Mouse (Mus musculus): ENCODE data around the gene Dnajc21. TPM values are rescaled to one million over a fixed set of nuclear protein-coding genes. Genes with fewer than 3 reads are reported as not detected.
"Not testable (repeated sequence)": the region's sequence is repeated elsewhere in the genome, so short reads cannot be mapped to it uniquely, and the experiment has no call there.

The Dnajc21 gene
- 10 to 100 TPM; 18.7 to 21.6 TPM for total RNA-seq (2021)

DNA sequence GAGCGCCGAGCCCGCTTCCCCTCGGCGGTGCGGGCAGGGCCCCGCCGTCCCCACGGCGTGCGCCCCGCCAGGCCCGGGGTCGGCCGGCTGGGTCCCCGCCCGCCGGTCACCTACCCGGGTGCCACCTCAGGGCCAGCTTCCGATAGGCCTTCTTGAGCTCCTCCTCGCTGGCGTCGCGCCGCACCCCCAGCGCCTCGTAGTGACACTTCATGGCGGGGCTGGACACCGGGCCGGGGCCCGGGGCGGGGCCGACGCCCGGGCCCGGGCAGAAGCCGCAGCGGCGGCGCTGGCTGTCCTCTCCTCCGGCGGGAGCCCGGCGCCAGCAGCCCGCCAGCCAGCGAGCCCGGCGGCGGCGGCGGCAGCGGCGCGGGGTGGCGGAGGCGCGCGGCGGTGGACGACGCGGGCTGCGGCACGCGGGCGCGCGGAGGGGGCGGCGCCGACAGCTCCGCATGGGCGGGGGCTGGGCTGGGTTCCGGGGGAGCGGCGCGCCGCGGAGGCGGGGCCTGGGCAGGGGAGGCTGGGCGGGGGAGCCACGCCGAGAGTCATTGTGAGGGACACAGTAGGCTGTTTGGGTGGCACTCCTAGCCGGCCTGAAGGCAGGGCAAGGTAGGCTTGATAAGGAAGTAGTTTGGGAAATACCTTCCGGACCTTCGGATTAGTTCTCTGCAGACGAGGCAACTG is at the start of gene Dnajc21:
Gene Dnajc21 (minus strand): TSS at position 366 of the 681 bp plus-strand sequence.
- intact Hi-C loops (cut with DNase I) = loop anchor here (2.0 to 10.0 kb wide), 2 partner anchors 15 to 1505 kb away; partner anchors contain the start of gene Brix1
- peak; percentile 90 to 92 for DNase-seq

DNA sequence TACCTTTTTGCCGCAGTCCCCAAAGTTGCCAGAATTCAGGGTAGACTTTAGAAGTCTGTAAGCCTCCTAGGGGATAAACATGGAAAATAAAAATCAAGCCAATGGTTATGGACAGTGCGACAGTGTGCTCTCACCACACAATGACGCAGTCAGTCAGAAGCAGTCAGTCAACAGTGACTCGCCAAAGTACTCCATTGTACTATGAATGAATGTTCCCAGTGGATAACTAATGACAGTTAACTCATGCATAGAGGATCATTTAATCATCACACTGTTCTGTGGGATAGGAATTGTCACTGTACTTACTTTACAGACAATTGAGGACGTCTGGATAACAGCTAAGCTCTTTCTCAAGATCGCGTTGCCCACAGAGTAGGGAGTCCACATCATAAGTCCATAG is 44.9 kb upstream of the Dnajc21 start:
- DNase-seq = no peak
- intact Hi-C loops (cut with DNase I) = no loop called here

DNA sequence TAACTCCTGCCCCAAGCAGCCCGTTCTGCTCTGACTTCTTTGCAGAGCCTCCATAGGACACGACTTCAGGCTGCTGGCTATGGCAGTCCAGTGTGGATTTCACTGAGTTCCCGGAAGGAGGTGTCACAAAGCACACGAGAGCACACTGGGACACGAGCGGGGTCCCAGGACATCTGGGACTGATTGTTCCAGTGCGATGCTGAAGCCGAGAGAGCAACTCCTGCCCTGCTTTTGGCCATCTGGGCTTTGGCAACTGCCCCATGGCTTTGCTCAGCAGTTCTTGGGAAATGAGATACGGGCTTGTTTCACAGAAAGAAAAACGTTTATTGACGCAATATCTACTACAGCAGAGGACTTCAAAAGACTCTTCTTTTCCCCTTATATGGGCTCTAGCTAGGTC is 35.8 kb upstream of the Dnajc21 start:
- DNase-seq = peak; percentile 39 to 50
- intact Hi-C loops (cut with DNase I) = no loop called here

DNA sequence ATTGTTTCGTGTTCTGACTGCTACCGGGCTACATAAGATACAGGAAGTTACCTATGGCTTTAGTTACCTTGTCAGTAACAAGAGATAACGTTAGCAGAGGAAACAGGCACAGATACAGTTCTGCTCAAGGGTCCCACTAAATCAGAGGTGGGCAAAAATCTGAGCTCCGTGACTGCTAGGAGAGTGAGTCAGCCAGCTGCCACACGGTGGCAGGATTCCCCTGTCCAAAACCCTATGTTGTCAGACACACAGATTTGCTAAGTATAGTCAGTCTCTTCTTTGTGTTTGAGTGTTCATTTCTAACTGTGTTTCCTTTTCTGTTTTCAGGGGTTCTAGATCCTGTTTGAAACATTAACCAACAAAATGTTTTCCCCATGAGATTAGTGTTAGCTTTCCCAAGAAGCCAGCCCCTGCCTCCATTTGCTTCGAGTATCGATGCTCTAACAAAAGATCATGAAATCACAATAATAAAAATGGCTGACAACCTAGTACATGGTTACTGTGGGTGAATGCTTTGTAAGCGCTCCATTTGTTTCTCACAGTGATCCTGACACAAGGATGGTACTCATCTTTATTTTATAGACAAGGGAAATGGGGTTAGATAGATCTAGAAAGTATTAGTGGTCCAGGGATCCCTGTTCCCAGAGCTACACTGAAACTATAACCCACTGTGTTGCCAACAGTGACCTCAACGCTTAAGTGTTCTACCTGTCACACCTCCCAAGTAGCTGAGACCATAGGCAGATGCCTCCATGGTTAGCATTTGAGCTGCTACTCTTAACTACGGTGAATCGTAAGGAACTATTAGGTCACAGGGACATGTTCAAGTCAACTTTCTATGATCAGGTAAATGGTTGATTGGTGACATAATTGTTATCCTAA is 30.8 kb upstream of the Dnajc21 start:
- intact Hi-C loops (cut with DNase I) = loop anchor here (1.0 to 5.0 kb wide), 4 partner anchors 81 to 400 kb away; partner anchors contain the start of gene Rai14
- DNase-seq = peak; percentile 32 to 74

DNA sequence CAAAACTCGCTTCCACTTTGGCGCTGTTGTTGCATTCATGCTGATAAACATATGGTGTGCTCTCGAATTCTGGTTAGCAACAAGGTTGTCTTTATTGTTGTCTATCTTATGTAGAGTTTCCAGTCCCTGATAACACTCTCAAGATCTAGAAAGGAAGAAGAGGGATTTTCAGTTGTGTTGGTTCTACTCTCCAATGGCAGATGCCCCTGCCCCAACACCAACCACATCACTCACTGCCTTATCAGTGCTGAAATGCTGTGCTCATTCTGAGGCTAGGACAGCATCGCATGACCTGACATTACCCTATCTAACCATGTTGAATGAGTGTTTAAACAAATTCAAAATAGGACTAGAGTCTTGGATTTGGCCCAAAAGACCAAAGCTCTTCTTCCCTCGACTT is 29.7 kb upstream of the Dnajc21 start:
- intact Hi-C loops (cut with DNase I) = loop anchor here (2.0 to 5.0 kb wide), 3 partner anchors 82 to 373 kb away; partner anchors contain the start of gene Rai14
- DNase-seq = no peak

DNA sequence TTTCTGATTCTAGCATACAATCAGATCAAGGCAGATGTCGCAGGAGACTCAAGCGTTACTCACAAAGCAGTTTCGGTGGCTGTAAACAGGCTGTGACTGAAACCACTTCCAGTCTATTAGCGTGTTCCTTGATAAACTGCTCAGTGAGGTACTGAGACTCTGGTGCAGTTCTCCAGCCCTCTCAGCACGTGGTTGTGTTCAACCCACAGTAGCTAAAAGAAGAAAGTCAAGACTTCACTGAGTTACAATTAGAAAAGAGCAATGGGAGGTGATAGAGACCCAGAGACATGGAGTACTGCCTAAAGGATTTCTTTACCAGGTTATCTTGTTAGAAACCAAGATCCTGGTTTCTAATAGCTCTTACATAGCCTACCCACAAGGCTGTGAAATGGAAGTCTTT is 29.3 kb upstream of the Dnajc21 start:
- intact Hi-C loops (cut with DNase I) = no loop called here
- DNase-seq = no peak

DNA sequence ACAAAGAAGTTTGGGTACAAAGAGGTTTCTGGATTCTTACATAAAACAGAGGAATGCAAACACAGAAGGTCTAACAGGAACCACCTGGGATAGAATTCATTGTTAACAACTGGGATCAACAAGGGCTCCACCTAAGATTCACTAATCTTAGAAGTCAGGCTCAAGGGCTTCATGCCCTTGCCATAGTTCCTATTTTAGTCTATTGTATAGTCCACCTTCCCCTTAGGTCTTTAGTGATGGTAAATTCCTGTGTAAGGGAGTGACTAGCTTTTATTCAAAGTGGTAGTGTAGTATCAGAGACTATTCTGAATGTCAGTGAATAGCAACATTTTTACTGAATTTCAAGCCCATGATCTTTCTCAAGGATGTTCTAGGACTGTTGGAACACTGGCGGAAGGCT is 26.4 kb upstream of the Dnajc21 start:
- DNase-seq; intact Hi-C loops (cut with DNase I): not testable (repeated sequence)

DNA sequence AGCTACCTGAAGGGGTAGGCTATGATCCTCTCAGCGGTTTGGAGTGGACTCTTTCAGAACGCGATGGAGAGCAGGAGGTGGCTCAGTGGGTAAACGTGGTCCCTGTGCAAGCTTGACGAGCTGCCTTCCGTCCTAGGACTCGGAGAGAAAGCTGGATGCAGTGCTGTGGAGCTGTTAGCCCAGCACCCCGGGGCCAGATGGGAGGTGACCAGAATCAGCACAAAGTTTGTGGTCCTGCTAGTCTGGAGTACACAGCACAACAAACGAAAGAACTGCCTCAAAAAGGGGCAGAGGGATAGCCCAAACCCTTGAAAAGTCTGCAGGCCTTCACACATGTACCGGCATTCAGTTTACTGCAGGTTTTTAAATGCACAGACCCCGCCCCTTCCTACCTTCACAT is 25.6 kb upstream of the Dnajc21 start:
- no peak for DNase-seq
- intact Hi-C loops (cut with DNase I) = no loop called here

DNA sequence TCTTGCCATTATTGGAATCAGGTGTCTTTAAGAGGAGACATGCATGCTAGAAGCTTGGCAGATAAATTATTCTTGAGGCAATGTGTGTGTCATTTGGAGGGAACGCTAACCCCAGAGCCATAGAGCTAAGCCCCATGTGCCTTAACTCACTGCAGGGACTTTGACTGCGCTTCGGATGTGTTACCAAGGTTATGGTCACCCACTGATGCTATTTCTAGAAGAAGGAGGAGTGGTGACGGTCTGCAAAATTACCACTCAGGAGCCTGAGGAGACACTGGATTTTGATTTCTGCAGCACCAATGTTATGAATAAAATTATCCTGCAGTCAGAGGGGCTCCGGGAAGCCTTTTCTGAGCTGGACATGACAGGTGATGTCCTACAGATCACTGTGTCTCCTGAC is 19.8 kb upstream of the Dnajc21 start:
- DNase-seq = no peak
- intact Hi-C loops (cut with DNase I) = no loop called here

DNA sequence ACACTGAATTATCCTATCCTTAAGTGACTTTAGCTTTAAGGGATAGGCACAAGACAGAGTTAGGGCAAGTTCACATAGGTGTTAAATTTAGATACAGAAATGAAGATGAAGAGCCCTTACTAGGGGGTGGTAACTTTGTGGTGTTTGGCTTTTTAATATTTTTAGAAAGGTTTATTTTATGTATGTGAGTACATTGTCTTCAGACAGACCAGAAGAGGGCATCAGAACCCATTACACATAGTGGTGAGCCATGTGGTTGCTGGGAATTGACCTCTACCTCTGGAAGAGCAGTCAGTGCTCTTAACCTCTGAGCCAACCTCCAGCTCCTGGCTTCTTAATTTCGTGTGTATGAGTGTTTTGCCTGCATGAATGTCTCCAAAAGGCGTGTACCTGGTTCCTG is 16.9 kb upstream of the Dnajc21 start:
- intact Hi-C loops (cut with DNase I) = loop anchor here (5.0 kb wide), 1 partner anchor 495 kb away; the partner anchor contains the start of gene Amacr

DNA sequence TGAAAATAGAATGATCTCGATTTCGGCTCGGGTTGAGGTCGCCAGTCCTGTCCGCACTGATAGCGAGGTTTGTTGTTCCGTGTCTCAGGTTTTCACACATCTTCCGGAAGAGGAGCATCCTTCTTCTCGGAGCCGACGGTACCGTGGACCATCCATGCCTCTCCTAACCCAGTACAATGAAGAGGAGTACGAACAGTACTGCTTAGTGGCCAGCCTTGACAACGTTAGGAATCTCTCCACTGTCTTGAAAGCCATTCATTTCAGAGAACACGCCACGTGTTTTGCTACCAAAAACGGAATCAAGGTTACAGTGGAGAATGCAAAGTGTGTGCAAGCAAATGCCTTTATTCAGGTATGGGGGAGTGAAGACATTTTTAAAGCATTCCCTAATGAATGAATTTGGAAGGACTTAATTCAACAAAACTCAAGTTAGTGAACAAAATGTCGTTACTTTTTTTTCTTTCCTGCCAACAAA is 16.1 kb upstream of the Dnajc21 start:
- DNase-seq = no peak
- intact Hi-C loops (cut with DNase I) = loop anchor here (5.0 kb wide), 1 partner anchor 496 kb away; the partner anchor contains the start of gene Amacr

More for the DNA sequence above, 16.9 kb upstream of the Dnajc21 start:
- no peak for DNase-seq

DNA sequence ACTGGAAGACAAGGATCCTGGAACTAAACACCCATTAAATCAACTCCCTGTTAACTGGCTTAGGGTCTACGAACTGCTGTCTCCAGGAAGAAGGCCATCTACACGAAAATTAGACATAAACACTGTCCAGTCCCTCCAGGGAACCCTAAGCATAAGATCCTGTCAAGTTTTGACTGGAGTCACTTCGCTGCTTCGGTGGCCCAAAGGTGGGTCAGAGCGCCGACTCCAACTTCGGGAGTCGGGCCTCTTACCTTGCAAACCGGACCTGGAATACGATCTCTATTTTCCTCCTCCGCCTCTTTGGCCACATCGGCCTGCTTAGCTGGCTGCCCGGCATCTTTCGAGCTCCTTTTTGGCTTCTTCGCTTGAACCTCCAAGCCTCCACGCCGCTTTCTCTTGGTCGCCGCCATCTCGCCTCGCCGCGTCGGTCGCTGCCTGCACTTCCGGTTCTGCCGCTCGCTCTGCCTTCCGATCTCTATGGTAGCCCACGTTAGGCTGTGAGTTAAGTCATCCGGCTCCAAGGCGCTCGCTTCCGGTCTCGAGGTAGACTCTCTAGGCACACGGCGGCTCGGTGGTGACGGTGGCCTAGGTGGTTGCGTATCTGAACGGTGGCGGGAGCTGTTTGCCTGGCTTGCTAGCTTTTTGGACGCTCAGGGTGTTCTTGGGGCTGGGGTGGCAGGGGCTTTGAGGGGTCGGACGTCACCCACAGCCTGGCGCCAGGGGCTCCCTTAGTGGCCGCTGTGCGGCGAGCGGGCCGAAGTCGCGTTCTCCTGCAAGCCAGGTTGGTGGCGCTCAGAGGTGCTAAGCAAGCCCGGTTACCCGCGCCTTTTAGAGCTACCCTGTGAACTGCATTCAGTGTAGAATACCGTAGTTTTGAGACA is 15.4 kb upstream of the Dnajc21 start, which contains the start of the genes Brix1 and Rad1:
Gene Brix1 (minus strand): TSS at position 464 of the 881 bp plus-strand sequence.
Gene Rad1 (plus strand): TSS at position 535 of the 881 bp plus-strand sequence.
- intact Hi-C loops (cut with DNase I) = loop anchor here (2.0 to 5.0 kb wide), 2 partner anchors 15 to 497 kb away; partner anchors contain the start of genes Amacr and Dnajc21

DNA sequence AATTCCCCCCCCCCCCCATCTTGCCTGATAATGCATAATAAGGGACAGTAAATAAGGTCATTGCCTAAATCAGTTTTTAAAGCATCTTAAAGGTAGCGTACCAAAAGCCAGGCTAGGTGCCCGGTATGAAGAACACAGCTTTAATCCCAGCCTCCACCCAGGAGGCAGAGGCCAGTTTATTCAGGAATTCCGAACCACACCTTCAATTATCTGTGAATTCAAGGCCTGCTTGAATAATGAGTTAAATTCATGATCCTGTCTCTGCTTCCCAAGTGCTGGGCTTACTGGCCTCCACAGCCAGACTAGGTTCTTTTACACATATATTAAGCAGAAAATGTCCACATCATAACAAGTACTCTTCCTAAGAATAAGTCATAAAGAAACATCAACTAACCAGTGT is 625 bp upstream of the Dnajc21 start:
- intact Hi-C loops (cut with DNase I) = loop anchor here (2.0 to 10.0 kb wide), 2 partner anchors 14 to 1504 kb away; partner anchors contain the start of gene Brix1
- no peak for DNase-seq

More for the DNA sequence above, 15.4 kb upstream of the Dnajc21 start, which contains the start of the genes Brix1 and Rad1:
- peak; percentile 96 to 98 for DNase-seq

DNA sequence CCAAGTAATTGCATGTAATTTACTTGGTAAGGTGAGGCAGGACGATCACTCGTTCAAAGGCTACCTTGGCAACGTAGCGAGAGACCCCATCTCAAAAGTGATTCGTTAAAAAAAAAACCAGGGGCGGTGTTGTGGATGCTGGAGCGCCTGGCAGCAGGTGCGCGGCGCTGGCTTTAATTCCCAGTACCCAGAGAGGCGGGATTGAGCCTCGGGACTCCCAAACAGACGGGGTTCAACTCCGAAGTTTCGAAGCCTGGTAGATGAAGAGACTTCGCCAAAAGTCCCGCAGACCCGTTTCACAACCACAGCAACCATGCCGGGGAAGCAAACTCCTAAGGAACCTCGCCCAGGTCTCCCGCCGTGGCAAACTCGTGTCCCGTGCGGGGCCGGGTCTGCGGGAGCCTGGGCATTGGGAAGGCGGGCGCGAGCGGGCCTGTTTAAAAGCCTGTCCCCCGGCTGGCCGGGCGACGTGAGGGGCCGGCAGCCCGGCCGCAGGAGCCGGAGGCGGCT is 620 bp downstream of the Dnajc21 start:
- no peak for DNase-seq

DNA sequence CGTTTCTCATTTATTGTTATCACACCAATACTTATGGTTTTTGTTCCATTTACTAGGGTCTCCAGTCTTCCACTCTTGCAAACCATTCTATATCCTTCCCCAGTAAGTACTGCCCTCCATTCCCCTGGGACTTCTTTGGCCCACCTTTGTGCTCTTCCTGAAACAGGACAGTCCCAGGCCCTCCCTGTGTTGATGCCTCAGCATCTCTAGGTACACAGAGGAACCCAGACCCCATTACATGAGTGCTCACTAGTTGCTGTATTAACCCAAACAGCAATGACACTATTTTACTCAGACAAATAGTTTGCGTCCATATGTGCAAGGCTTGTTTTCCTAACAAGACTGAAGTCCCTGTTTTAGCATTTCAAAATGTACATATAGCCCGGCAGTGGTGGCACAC is 1.6 kb downstream of the Dnajc21 start:
- DNase-seq = no peak
- intact Hi-C loops (cut with DNase I) = loop anchor here (5.0 kb wide), 1 partner anchor 1706 kb away; no protein-coding TSS in a partner anchor

More for the DNA sequence above, 620 bp downstream of the Dnajc21 start:
- intact Hi-C loops (cut with DNase I) = loop anchor here (2.0 to 10.0 kb wide), 3 partner anchors 15 to 1707 kb away; partner anchors contain the start of gene Brix1

DNA sequence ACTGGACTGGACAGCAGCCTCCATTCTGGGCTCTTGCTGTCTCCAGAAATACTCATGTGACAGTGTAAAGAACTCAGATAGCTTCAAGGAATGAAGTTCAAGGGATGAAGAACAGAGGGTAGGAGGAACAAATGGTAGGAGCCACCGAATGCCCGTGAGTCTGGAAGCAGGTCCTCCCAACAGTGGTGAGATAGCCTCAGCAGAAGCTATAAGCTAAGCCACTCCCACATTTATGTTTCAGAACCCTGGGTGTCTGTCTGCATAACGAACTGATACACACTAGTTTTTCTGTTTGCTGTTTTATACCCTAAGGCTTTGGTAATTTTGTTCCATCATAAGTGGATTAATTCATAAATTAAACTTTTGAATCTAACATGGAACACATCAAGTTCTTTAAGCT is 5.6 kb downstream of the Dnajc21 start:
- no peak for DNase-seq
- intact Hi-C loops (cut with DNase I) = loop anchor here (5.0 kb wide), 1 partner anchor 1702 kb away; no protein-coding TSS in a partner anchor

DNA sequence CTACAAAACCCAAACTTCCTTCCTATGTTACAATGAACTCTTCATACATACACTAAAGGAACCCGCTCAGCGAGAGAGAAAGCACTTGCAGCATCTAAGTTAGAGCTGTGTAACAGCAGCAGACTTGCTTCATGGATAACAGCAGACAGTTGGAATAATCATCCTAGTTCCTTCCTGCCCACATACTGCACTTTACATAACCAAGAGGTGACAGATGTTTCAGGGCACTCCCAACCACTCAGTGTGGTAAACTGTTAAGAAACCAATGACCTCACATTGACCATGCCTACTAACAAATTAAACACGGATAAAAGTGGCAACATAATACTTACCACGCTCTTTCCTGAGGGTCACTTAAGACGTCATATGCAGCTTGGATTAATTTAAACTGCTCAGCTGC is 6.8 kb downstream of the Dnajc21 start:
- DNase-seq = no peak
- intact Hi-C loops (cut with DNase I) = no loop called here

DNA sequence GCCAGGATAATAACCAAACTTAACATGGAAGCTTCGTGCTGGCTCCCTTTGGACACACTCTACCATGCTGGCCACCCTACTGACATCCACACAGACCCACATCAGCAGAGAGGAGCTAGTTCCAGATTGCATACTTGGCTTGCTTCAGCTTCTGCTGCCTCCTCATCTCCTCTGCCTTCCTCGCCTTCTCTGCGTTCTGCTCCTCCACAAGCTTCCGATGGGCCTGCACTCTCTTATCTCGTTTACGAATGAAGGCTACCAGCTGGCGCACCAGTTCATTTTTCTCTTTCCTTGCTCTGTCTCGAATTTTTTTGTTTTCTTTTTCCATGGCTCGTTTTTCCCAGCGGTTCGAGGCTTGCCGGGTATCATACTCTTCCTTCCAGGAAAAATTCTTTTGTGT is 9.3 kb downstream of the Dnajc21 start:
- intact Hi-C loops (cut with DNase I) = no loop called here
- DNase-seq = peak; percentile 28

DNA sequence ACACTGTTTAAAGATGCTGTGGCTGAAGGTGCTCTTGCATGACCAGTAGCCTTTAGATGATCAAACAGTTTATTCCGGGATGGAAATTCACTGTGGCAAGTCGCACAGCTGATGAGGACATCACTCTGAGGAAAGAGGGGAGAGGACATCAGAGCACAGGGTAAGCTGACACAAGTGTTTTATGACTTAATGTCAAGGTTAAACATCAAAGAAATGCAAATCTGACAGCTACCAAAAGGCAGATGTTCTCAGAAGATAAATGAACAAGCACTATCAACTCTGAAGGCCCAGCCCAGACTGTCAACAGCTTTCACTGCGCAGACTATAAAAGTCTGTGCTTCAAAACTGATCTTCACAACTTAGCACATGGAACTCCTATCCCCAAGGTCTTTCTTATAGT is 23.2 kb downstream of the Dnajc21 start:
- intact Hi-C loops (cut with DNase I) = no loop called here
- DNase-seq = no peak
